Mouse (Mus musculus): Measurements from ENCODE around the gene Hcrtr2. TPM values are rescaled to one million over a fixed set of nuclear protein-coding genes. Genes with fewer than 3 reads are reported as not detected.

The Hcrtr2 gene
- polyA plus RNA-seq, 1 experiment from 2014 or later: 1.2 TPM

GRCm38 (mm10) chr9:76230400-76230799, 93.3 kb downstream of the Hcrtr2 start:
- Histone ChIP-seq H3K9me3 (replicated peaks) (no peaks in the 10 kb centered on the region), H3K27ac (no peak overlapping the region), H3K4me1 (no peaks in the 10 kb centered on the region), H3K9ac (no peak overlapping the region), H3K27me3 (no peaks in the 10 kb centered on the region), H3K4me2 (no peak overlapping the region), H3K4me3 (no peak overlapping the region), H3K36me3 (ENCODE audit: poor library complexity, severe bottlenecking) (no peaks in the 10 kb centered on the region)
- no peak for ATAC-seq
- WGBS: 49% methylated on average over 11 of the region's 11 CpGs

DNA sequence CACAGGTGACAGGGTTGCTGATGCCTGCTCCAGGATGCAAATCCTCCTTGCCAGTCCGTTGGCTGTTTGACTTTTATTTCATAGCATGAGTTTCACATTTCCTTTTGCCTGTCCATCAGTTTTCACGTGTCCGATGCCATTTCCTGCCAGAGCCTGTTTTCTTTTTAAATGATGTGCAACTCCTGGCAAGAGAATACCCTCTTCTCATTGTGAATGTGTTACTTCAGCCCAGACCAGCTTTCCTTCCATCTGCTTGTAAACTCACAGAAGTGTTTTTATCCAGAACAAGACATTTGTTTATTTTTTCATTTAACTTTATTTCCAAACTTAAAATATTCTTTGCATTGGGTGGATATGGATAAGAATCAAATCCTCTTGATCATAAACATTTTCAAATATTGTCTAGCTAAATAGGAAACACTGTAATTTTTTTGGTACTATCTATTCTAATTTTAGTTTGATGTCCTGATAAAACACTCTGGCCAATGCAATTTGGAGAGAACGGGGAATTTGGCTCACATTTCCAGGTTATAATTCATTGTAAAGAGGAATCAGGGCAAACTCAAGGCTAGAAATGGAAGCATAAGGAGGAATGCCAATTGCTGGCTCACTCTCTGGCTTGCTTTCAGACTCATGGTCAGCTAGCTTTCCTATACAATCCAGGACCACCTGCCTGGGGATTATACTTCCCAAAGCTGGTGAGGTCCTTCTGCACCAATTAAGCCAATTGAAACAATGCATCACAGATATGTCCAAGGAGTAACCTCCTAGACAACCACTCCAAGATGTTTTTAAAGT, 106.3 kb downstream of the Hcrtr2 start:
- Histone ChIP-seq H3K9ac (no peak overlapping the region), H3K9me3 (replicated peaks) (no peaks in the 10 kb centered on the region), H3K4me2 (no peak overlapping the region), H3K27ac (no peak overlapping the region), H3K4me3 (no peak overlapping the region), H3K36me3 (ENCODE audit: poor library complexity, severe bottlenecking) (no peaks in the 10 kb centered on the region), H3K27me3 (no peaks in the 10 kb centered on the region), H3K4me1 (no peaks in the 10 kb centered on the region)
- WGBS: 84% methylated on average over 4 of the region's 4 CpGs
- no peak for ATAC-seq

DNA sequence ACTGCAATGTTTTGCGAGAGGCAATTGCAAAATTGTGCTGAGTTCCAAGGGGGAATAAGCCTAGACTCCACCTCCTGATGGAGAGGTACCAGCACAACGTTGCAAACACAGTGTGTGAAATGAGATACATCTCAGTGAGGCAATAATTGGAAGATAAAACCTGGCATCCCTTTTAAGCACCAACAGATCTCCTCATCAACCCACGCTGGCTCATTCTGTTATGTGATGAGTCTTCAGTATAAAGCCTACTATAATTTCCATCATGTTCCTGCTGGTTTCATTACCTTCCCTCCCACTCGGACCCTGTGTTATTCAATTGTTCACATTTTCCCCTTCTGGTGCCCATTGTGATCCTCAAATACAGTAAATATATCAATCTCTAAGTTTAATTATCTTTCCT, 109.0 kb downstream of the Hcrtr2 start:
- no peak for ATAC-seq
- H3K9ac ChIP-seq: no peak overlapping the region
- H3K27ac ChIP-seq: no peak overlapping the region
- 74% methylated on average over 4 of the region's 4 CpGs for WGBS
- H3K4me1 ChIP-seq: no peaks in the 10 kb centered on the region
- H3K4me2 ChIP-seq: no peak overlapping the region
- no peaks in the 10 kb centered on the region for H3K27me3 ChIP-seq
- H3K36me3 ChIP-seq (ENCODE audit: poor library complexity, severe bottlenecking): no peaks in the 10 kb centered on the region
- no peak overlapping the region for H3K4me3 ChIP-seq
- H3K9me3 ChIP-seq (replicated peaks): no peaks in the 10 kb centered on the region

GRCm38 (mm10) chr9:76213557-76213956, 110.1 kb downstream of the Hcrtr2 start, which contains the start of gene Gfral:
Gene Gfral, minus strand, starts transcription at chr9:76213657.
- ATAC-seq: no peak
- WGBS: 84% methylated on average over 2 of the region's 2 CpGs
- H3K4me1 ChIP-seq: no peaks in the 10 kb centered on the region

DNA sequence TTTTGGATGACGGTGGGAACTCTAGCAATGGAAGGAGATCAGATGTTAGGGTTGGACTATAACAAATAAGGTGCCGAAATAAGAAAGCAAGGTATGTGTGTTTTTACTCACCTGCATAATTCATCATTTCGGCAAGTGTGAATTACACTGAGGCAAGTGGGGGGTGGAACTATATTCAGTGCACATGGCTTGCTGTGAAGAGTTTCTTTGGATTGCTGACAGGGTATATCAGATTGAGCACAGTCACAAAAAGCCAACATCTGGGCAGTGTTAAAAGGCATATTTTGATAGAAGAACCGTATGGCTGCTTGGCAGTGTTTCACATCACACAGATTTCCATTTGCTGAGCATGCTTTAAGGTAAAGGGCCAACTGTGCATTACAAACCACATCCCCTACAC, 126.7 kb downstream of the Hcrtr2 start:
- Histone ChIP-seq H3K9ac (no peak overlapping the region), H3K4me2 (no peak overlapping the region), H3K36me3 (ENCODE audit: poor library complexity, severe bottlenecking) (no peaks in the 10 kb centered on the region), H3K4me3 (no peak overlapping the region), H3K4me1 (no peaks in the 10 kb centered on the region), H3K27me3 (no peaks in the 10 kb centered on the region), H3K9me3 (replicated peaks) (no peaks in the 10 kb centered on the region), H3K27ac (no peak overlapping the region)
- 85% methylated on average over 4 of the region's 4 CpGs for WGBS
- no peak for ATAC-seq

More at GRCm38 (mm10) chr9:76213557-76213956, 110.1 kb downstream of the Hcrtr2 start, which contains the start of gene Gfral:
- Histone ChIP-seq H3K9me3 (replicated peaks) (no peaks in the 10 kb centered on the region), H3K4me2 (no peak within 1 kb of the TSS), H3K27me3 (no peaks in the 10 kb centered on the region), H3K9ac (no peak within 1 kb of the TSS), H3K36me3 (ENCODE audit: poor library complexity, severe bottlenecking) (no peaks in the 10 kb centered on the region), H3K27ac (no peak within 1 kb of the TSS), H3K4me3 (no peak within 1 kb of the TSS)

DNA sequence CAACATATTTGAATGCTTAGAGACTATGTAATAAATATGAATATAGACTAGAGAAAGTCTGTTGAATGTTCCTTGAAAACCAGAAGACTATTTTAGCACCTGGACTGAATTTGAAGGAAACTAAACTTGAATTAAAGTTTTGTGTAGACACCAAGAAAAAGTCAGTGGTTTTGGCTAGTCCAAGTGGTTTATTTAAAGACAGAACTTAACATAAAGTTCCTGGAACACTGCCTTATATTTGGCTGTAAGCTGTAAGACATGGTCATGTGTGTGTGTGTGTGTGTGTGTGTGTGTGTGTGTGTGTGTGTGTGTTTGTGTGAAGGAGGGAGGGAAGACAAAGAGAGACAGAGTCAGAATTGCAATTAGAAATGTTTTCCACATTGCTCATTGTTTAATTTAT, 144.4 kb downstream of the Hcrtr2 start:
- ATAC-seq: no peak
- Histone ChIP-seq H3K9me3 (replicated peaks) (no peaks in the 10 kb centered on the region), H3K9ac (no peak overlapping the region), H3K27me3 (no peaks in the 10 kb centered on the region), H3K36me3 (ENCODE audit: poor library complexity, severe bottlenecking) (no peaks in the 10 kb centered on the region), H3K27ac (no peak overlapping the region), H3K4me2 (no peak overlapping the region), H3K4me3 (no peak overlapping the region), H3K4me1 (no peaks in the 10 kb centered on the region)

Other genes with a start within 250 kb of the Hcrtr2 start
- not detected in 2 replicates for gene Gfral, start 110.2 kb downstream of the Hcrtr2 start, polyA plus RNA-seq (2015; fragmentation: Nextera tagmentation; extraction: Ambion mirVana)
- gene Fam83b, start 243.3 kb upstream of the Hcrtr2 start, polyA plus RNA-seq (2015; fragmentation: Nextera tagmentation; extraction: Ambion mirVana): 0.05 TPM in 1 of 2 replicates, not detected in the other

All from forebrain, embryonic 13.5 days (tissue).